Mouse (Mus musculus): Measurements from ENCODE around the gene Mob3b. TPM values are rescaled to one million over a fixed set of nuclear protein-coding genes. Genes with fewer than 3 reads are reported as not detected.

The Mob3b gene
- total RNA-seq, 4 experiments from 2014 or later, result 1.5 to 2.5 (median 1.9) TPM

GRCm38 (mm10) chr4:35005068-35005769, 152.1 kb downstream of the Mob3b start:
- DNase-seq (ENCODE audit: low spot score), result no peak

GRCm38 (mm10) chr4:35004473-35004872, 152.8 kb downstream of the Mob3b start:
- DNase-seq (ENCODE audit: low spot score), result no peak

- DNase-seq (ENCODE audit: low spot score), result no peak
Measured at GRCm38 (mm10) chr4:35003550-35004326, 153.5 kb downstream of the Mob3b start.

- no peak for DNase-seq (ENCODE audit: low spot score)
Measured at GRCm38 (mm10) chr4:34996616-34997015, 160.7 kb downstream of the Mob3b start.

GRCm38 (mm10) chr4:34993639-34993975, 163.7 kb downstream of the Mob3b start:
- DNase-seq (ENCODE audit: low spot score), result no peak

GRCm38 (mm10) chr4:34992866-34993638, 164.2 kb downstream of the Mob3b start:
- DNase-seq (ENCODE audit: low spot score), result peak; percentile 28

GRCm38 (mm10) chr4:34991891-34992865, 165.1 kb downstream of the Mob3b start:
- DNase-seq (ENCODE audit: low spot score), result no peak

GRCm38 (mm10) chr4:34991116-34991515, 166.2 kb downstream of the Mob3b start:
- no peak for DNase-seq (ENCODE audit: low spot score)

- no peak for DNase-seq (ENCODE audit: low spot score)
Measured at GRCm38 (mm10) chr4:34990659-34991058, 166.6 kb downstream of the Mob3b start.

- DNase-seq (ENCODE audit: low spot score), result no peak
Measured at GRCm38 (mm10) chr4:34987568-34987967, 169.7 kb downstream of the Mob3b start.

GRCm38 (mm10) chr4:34987109-34987508, 170.2 kb downstream of the Mob3b start:
- DNase-seq (ENCODE audit: low spot score), result no peak

GRCm38 (mm10) chr4:34986647-34987046, 170.6 kb downstream of the Mob3b start:
- no peak for DNase-seq (ENCODE audit: low spot score)

GRCm38 (mm10) chr4:34984377-34984776, 172.9 kb downstream of the Mob3b start:
- no peak for DNase-seq (ENCODE audit: low spot score)

GRCm38 (mm10) chr4:34983511-34983910, 173.8 kb downstream of the Mob3b start:
- DNase-seq (ENCODE audit: low spot score), result no peak

GRCm38 (mm10) chr4:34981301-34982172, 175.7 kb downstream of the Mob3b start:
- no peak for DNase-seq (ENCODE audit: low spot score)

- DNase-seq (ENCODE audit: low spot score), result no peak
Measured at GRCm38 (mm10) chr4:34980461-34981039, 176.7 kb downstream of the Mob3b start.

GRCm38 (mm10) chr4:34976916-34977702, 180.2 kb downstream of the Mob3b start:
- DNase-seq (ENCODE audit: low spot score), result no peak

GRCm38 (mm10) chr4:34976331-34976778, 180.9 kb downstream of the Mob3b start:
- peak; percentile 49 for DNase-seq (ENCODE audit: low spot score)

- DNase-seq (ENCODE audit: low spot score), result no peak
Measured at GRCm38 (mm10) chr4:34974795-34975194, 182.5 kb downstream of the Mob3b start.

Data from heart, adult 8-10 months (tissue).